Mouse (Mus musculus) forebrain, embryonic 12.5 days (tissue): Measurements from ENCODE around the gene Rgs7bp. TPM values are rescaled to one million over a fixed set of nuclear protein-coding genes. Genes with fewer than 3 reads are reported as not detected.
A peak's percentile ranks its signal among the peaks of the same experiment; 100 is the strongest.

Experiments
- ATAC-seq: fragments of 200-750 bp; cut with Nextera tagmentation; 2 replicates; pipeline ENCODE4 v1.8.0; 2017; ENCODE audit warnings: moderate TSS enrichment; ENCODE audit not compliant: low FRiP score
- H3K27ac ChIP-seq: fragments of 300-500 bp; sonication (generic); 2 replicates; pipeline ENCODE4 v1.5.1; 2016; ENCODE audit warnings: mild to moderate bottlenecking
- H3K27me3 ChIP-seq: fragments of 300-500 bp; sonication (generic); 2 replicates; pipeline ENCODE4 v1.6.1; 2016; ENCODE audit warnings: mild to moderate bottlenecking
- H3K36me3 ChIP-seq: fragments of 300-500 bp; sonication (generic); replicated peaks from 2 replicates; pipeline ENCODE4 v1.6.1; 2016; ENCODE audit warnings: mild to moderate bottlenecking
- H3K4me1 ChIP-seq: fragments of 300-500 bp; sonication (generic); 2 replicates; pipeline ENCODE4 v1.6.1; 2016
- H3K4me2 ChIP-seq: fragments of 300-500 bp; sonication (generic); 2 replicates; pipeline ENCODE4 v1.6.1; 2016; ENCODE audit warnings: mild to moderate bottlenecking, moderate library complexity
- H3K4me3 ChIP-seq: fragments of 300-500 bp; sonication (generic); replicated peaks from 2 replicates; pipeline ENCODE4 v1.5.1; 2016; ENCODE audit warnings: mild to moderate bottlenecking
- H3K9ac ChIP-seq: fragments of 300-500 bp; sonication (generic); 2 replicates; pipeline ENCODE4 v1.6.1; 2016; ENCODE audit warnings: mild to moderate bottlenecking
- H3K9me3 ChIP-seq: fragments of 300-500 bp; sonication (generic); 2 replicates; pipeline ENCODE4 v1.6.1; 2016
- WGBS: fragments of 180-500 bp; shearing (Covaris S2); methylation state at CpG from one replicate; pipeline ENCODE4 v1.1.7; 2016; 5-methylcytosine and 5-hydroxymethylcytosine counted together
- polyA plus RNA-seq: library from polyadenylated mRNA; unstranded; fragments of >200 nt; fragmentation: Nextera tagmentation; extraction: Ambion mirVana; gene quantifications from 2 replicates; pipeline ENCODE4 v1.2.1, GENCODE M21; 2016

The Rgs7bp gene
- polyA plus RNA-seq, result 1.5 and 1.7 TPM in 2 replicates

- peaks cover 19% of the 10 kb centered on the region for H3K4me1 ChIP-seq
- peak within 1 kb of the TSS; percentile 83 for H3K27ac ChIP-seq
- H3K9ac ChIP-seq, result peak within 1 kb of the TSS; percentile 72
- peak within 1 kb of the TSS; percentile 65 for H3K4me3 ChIP-seq
- peaks cover 21% of the 10 kb centered on the region; the same call in 1 of the 2 replicates for H3K27me3 ChIP-seq
- no peaks in the 10 kb centered on the region for H3K36me3 ChIP-seq
- no peaks in the 10 kb centered on the region for H3K9me3 ChIP-seq
- under 1% methylated on average over 71 of the region's 75 CpGs for WGBS
- peak within 1 kb of the TSS; percentile 82 for H3K4me2 ChIP-seq
- ATAC-seq, result peak; percentile 88
These were observed at the start of gene Rgs7bp for GRCm38 (mm10) chr13:105054181-105054940. Gene Rgs7bp (minus strand): TSS chr13:105054930.

- 96% methylated on average over 2 of the region's 2 CpGs for WGBS
- no peak overlapping the region for H3K27ac ChIP-seq
- no peak overlapping the region for H3K4me2 ChIP-seq
- ATAC-seq, result no peak
- no peaks in the 10 kb centered on the region for H3K27me3 ChIP-seq
- H3K9me3 ChIP-seq, result no peaks in the 10 kb centered on the region
- no peaks in the 10 kb centered on the region for H3K4me1 ChIP-seq
- no peak overlapping the region for H3K4me3 ChIP-seq
- no peak overlapping the region for H3K9ac ChIP-seq
- H3K36me3 ChIP-seq, result no peaks in the 10 kb centered on the region
These were observed 49.7 kb upstream of the Rgs7bp start for GRCm38 (mm10) chr13:105104385-105104784.

GRCm38 (mm10) chr13:105100705-105101104 lies 46.0 kb upstream of the Rgs7bp start:
- H3K27me3 ChIP-seq, result no peaks in the 10 kb centered on the region
- no peaks in the 10 kb centered on the region for H3K36me3 ChIP-seq
- no peak overlapping the region for H3K9ac ChIP-seq
- no peak overlapping the region for H3K4me3 ChIP-seq
- WGBS, result 90% methylated on average over 4 of the region's 4 CpGs
- ATAC-seq, result no peak
- H3K4me2 ChIP-seq, result no peak overlapping the region
- no peaks in the 10 kb centered on the region; the same call in 1 of the 2 replicates for H3K4me1 ChIP-seq
- H3K27ac ChIP-seq, result no peak overlapping the region
- H3K9me3 ChIP-seq, result no peaks in the 10 kb centered on the region

GRCm38 (mm10) chr13:105096316-105096715 lies 41.6 kb upstream of the Rgs7bp start:
- no peak for ATAC-seq
- Histone ChIP-seq H3K36me3 (no peaks in the 10 kb centered on the region), H3K9ac (no peak overlapping the region), H3K9me3 (no peaks in the 10 kb centered on the region), H3K27ac (no peak overlapping the region), H3K4me1 (no peaks in the 10 kb centered on the region; the same call in 1 of the 2 replicates), H3K27me3 (no peaks in the 10 kb centered on the region), H3K4me3 (no peak overlapping the region), H3K4me2 (no peak overlapping the region)
- WGBS, result 84% methylated on average over 2 of the region's 2 CpGs

DNA sequence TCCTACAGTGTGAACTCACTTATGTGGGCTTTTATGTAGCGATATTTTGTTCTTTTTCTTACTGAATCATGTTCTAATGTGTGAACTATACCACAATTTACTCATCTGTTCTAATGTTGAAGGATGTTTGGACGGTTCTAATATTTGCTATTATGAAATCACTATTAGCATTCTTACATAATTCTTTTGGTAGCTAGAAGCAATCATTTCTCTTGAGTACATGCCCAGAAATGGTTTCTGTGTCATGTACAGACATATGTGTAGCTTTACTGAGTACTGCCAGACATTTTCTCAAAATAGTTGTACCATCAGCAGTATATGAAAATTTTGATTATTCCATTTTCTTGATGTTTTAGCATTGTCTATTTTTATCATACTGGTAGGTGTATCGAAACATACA lies 34.5 kb upstream of the Rgs7bp start:
- H3K27ac ChIP-seq, result no peak overlapping the region
- H3K36me3 ChIP-seq, result no peaks in the 10 kb centered on the region
- no peak for ATAC-seq
- WGBS, result 91% methylated on average over 3 of the region's 3 CpGs
- H3K27me3 ChIP-seq, result no peaks in the 10 kb centered on the region
- H3K4me3 ChIP-seq, result no peak overlapping the region
- no peak overlapping the region for H3K9ac ChIP-seq
- no peaks in the 10 kb centered on the region for H3K9me3 ChIP-seq
- H3K4me1 ChIP-seq, result no peaks in the 10 kb centered on the region
- H3K4me2 ChIP-seq, result no peak overlapping the region

GRCm38 (mm10) chr13:105081862-105082261 lies 27.1 kb upstream of the Rgs7bp start, which contains the start of gene 4933425L06Rik:
Gene 4933425L06Rik (plus strand): TSS chr13:105082122.
- H3K9ac ChIP-seq, result no peak within 1 kb of the TSS; the same call in 1 of the 2 replicates
- no peak within 1 kb of the TSS for H3K27ac ChIP-seq
- 90% methylated on average over 10 of the region's 10 CpGs for WGBS
- no peaks in the 10 kb centered on the region for H3K27me3 ChIP-seq
- H3K4me1 ChIP-seq, result no peaks in the 10 kb centered on the region
- H3K36me3 ChIP-seq, result no peaks in the 10 kb centered on the region
- no peaks in the 10 kb centered on the region for H3K9me3 ChIP-seq
- H3K4me2 ChIP-seq, result no peak within 1 kb of the TSS
- no peak for ATAC-seq
- no peak within 1 kb of the TSS for H3K4me3 ChIP-seq

DNA sequence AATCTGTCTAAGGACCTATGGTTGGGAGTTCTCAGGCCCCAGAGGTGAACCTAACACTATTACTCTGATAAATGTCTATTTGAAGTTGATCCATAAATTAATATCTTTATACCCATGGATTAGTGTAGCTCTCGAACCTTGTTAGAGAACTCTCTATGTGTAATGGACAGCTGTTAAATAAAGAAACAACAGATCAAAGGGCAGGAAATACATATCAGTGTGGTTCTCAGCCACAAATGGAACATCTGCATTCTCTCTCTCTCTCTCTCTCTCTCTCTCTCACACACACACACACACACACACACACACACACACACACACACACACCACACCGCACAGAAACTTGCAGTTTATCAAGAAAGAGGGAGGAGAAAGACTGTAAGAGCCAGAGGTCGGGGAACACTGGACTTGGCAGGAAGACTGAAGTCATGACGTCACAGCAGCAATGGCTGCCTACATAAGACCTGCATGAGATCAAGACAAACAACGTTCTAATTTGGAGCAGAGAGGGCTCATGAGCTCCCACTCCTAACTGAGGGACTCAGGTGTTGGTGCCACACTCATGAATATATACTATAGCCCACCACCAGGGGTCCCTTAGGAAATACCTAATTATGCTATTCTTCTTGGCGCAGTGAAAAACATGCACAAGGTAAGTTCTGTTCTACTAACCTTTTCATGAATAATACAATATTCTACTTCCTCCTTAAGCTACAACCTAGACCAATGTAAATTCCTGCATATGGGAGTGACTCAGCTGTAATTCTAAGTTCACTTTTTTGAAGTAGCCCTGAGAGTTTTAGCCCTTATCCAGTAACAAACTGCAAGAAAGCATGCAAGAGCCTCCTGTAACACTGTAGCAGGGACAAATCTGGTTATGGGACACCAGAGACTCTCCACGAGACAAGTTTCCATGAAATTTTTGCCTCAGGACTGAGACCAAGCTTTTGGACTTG lies 12.4 kb upstream of the Rgs7bp start:
- H3K9ac ChIP-seq, result no peak overlapping the region
- no peaks in the 10 kb centered on the region for H3K4me1 ChIP-seq
- H3K9me3 ChIP-seq, result no peaks in the 10 kb centered on the region
- H3K36me3 ChIP-seq, result no peaks in the 10 kb centered on the region
- 0 out of 2 replicates have a peak, but pooled peaks have one; percentile 23 for ATAC-seq
- H3K4me3 ChIP-seq, result no peak overlapping the region
- no peaks in the 10 kb centered on the region for H3K27me3 ChIP-seq
- H3K27ac ChIP-seq, result no peak overlapping the region
- WGBS, result 77% methylated on average over 7 of the region's 7 CpGs
- no peak overlapping the region for H3K4me2 ChIP-seq

DNA sequence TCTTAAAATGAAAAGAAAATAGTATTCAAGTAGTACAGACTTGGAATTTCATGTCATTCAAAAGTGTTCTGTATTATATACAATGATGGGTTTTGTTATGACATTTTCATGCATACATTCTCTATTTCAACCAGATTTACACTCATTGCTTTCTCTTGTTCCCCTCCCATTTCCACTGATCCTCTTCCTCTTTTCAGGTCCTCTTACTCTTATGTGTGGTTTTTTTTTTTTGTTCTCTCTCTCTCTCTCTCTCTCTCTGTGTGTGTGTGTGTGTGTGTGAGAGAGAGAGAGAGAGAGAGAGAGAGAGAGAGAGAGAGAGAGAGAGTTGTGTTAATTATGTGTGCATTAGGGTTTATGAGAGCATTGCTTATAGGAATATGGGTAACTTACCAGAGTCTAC lies 11.4 kb upstream of the Rgs7bp start:
- Histone ChIP-seq H3K9me3 (no peaks in the 10 kb centered on the region), H3K4me2 (no peak overlapping the region), H3K27me3 (no peaks in the 10 kb centered on the region), H3K4me1 (no peaks in the 10 kb centered on the region), H3K4me3 (no peak overlapping the region), H3K9ac (no peak overlapping the region), H3K27ac (no peak overlapping the region), H3K36me3 (no peaks in the 10 kb centered on the region)
- no peak for ATAC-seq

DNA sequence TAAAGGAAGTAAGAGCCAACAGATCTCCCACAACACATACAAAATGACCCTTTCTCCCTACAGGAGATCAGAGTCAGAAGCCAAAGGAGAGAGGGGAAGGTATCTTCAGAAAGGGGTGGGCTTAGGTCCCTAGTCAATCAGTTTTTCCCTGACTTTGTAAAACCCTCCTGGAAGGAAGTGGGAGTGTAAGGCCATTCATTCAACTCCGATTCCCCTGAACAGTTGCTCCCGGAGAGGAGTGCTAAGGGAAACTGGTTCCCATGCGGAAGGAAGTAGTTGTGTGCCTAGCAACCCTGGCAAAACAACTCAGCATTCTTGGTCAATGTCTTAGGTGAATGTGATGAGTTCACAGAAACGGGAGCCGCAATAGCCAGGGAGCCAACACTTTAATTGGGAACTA lies 644 bp upstream of the Rgs7bp start:
- WGBS, result 17% methylated on average over 5 of the region's 5 CpGs
- H3K27ac ChIP-seq, result no peak overlapping the region
- peak overlapping the region; percentile 65; the same call in 1 of the 2 replicates for H3K4me3 ChIP-seq
- peaks cover 19% of the 10 kb centered on the region for H3K4me1 ChIP-seq
- H3K36me3 ChIP-seq, result no peaks in the 10 kb centered on the region
- H3K9me3 ChIP-seq, result no peaks in the 10 kb centered on the region
- peak overlapping the region; percentile 82 for H3K4me2 ChIP-seq
- ATAC-seq, result no peak
- no peak overlapping the region for H3K9ac ChIP-seq
- H3K27me3 ChIP-seq, result peaks cover 21% of the 10 kb centered on the region; the same call in 1 of the 2 replicates

- Histone ChIP-seq H3K4me3 (peak overlapping the region; percentile 65), H3K4me1 (peaks cover 19% of the 10 kb centered on the region), H3K36me3 (no peaks in the 10 kb centered on the region), H3K27ac (peak overlapping the region; percentile 83; the same call in 1 of the 2 replicates), H3K4me2 (peak overlapping the region; percentile 82), H3K27me3 (peaks cover 21% of the 10 kb centered on the region; the same call in 1 of the 2 replicates), H3K9ac (peak overlapping the region; percentile 72), H3K9me3 (no peaks in the 10 kb centered on the region)
- peak; percentile 57 for ATAC-seq
- 0% methylated on average over 8 of the region's 8 CpGs for WGBS
These were observed 195 bp upstream of the Rgs7bp start for GRCm38 (mm10) chr13:105054941-105055309.

DNA sequence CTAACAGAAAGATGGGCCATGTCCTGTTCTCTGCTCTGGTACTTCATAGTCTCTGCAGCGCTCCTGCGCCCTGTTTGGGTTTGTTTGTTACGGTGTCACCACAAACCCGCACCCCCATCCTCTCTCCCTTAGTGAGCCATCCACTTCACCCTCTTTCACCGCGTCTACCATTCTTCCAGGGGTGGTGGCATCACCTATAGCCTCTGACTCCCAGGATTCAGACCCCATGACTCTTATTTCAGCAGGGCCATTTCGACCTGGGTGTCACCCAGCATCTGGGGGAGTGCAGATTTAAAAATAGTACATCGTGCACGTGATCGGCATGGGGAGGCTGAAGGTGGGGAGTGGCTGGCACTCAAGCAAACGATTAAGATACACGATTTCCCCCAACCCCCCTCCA lies 1.1 kb downstream of the Rgs7bp start:
- H3K4me3 ChIP-seq, result peak overlapping the region; percentile 65
- H3K27me3 ChIP-seq, result peaks cover 21% of the 10 kb centered on the region; the same call in 1 of the 2 replicates
- peak overlapping the region; percentile 82 for H3K4me2 ChIP-seq
- H3K27ac ChIP-seq, result no peak overlapping the region
- peaks cover 19% of the 10 kb centered on the region for H3K4me1 ChIP-seq
- no peaks in the 10 kb centered on the region for H3K36me3 ChIP-seq
- peak overlapping the region; percentile 72 for H3K9ac ChIP-seq
- WGBS, result 2% methylated on average over 12 of the region's 12 CpGs
- H3K9me3 ChIP-seq, result no peaks in the 10 kb centered on the region
- peak; percentile 17 for ATAC-seq

- 48% methylated on average over 6 of the region's 6 CpGs for WGBS
- Histone ChIP-seq H3K9me3 (no peaks in the 10 kb centered on the region), H3K4me2 (no peak overlapping the region), H3K4me1 (peaks cover 19% of the 10 kb centered on the region), H3K9ac (no peak overlapping the region), H3K27me3 (peaks cover 17% of the 10 kb centered on the region; the same call in 1 of the 2 replicates), H3K27ac (no peak overlapping the region), H3K4me3 (no peak overlapping the region), H3K36me3 (no peaks in the 10 kb centered on the region)
- ATAC-seq, result no peak
These were observed 3.3 kb downstream of the Rgs7bp start for GRCm38 (mm10) chr13:105051432-105051831.
